Mouse (Mus musculus) liver, embryonic 12.5 days (tissue): Measurements from ENCODE around the gene Bloc1s5. TPM values are rescaled to one million over a fixed set of nuclear protein-coding genes. Genes with fewer than 3 reads are reported as not detected.

ENCODE experiments used
- ATAC-seq: fragments of 200-750 bp; cut with Nextera tagmentation; 2 replicates; pipeline ENCODE4 v1.8.0; 2017; ENCODE audit warnings: moderate number of reproducible peaks, mild to moderate bottlenecking, moderate library complexity
- H3K27ac ChIP-seq: fragments of 300-500 bp; sonication (generic); 2 replicates; pipeline ENCODE4 v1.5.1; 2016; ENCODE audit warnings: mild to moderate bottlenecking
- H3K27me3 ChIP-seq: fragments of 300-500 bp; sonication (generic); replicated peaks from 2 replicates; pipeline ENCODE4 v1.6.1; 2016; ENCODE audit warnings: mild to moderate bottlenecking, moderate library complexity
- H3K36me3 ChIP-seq: fragments of 300-500 bp; sonication (generic); 2 replicates; pipeline ENCODE4 v1.6.1; 2016; ENCODE audit warnings: mild to moderate bottlenecking, moderate library complexity
- H3K4me1 ChIP-seq: fragments of 300-500 bp; sonication (generic); 2 replicates; pipeline ENCODE4 v1.6.1; 2016
- H3K4me2 ChIP-seq: fragments of 300-500 bp; sonication (generic); 2 replicates; pipeline ENCODE4 v1.6.1; 2016; ENCODE audit warnings: mild to moderate bottlenecking, moderate library complexity
- H3K4me3 ChIP-seq: fragments of 300-500 bp; sonication (generic); 2 replicates; pipeline ENCODE4 v1.5.1; 2016; ENCODE audit warnings: mild to moderate bottlenecking, moderate library complexity
- H3K9ac ChIP-seq: fragments of 300-500 bp; sonication (generic); 2 replicates; pipeline ENCODE4 v1.6.1; 2016; ENCODE audit warnings: mild to moderate bottlenecking, moderate library complexity
- H3K9me3 ChIP-seq: fragments of 300-500 bp; sonication (generic); replicated peaks from 2 replicates; pipeline ENCODE4 v1.6.1; 2016; ENCODE audit warnings: mild to moderate bottlenecking, moderate library complexity
- WGBS: fragments of 180-500 bp; shearing (Covaris S2); methylation state at CpG from one replicate; pipeline ENCODE4 v1.1.7; 2016; ENCODE audit not compliant: insufficient replicate concordance; 5-methylcytosine and 5-hydroxymethylcytosine counted together
- polyA plus RNA-seq: library from polyadenylated mRNA; unstranded; fragments of >200 nt; fragmentation: Nextera tagmentation; extraction: Ambion mirVana; gene quantifications from 2 replicates; pipeline ENCODE4 v1.2.1, GENCODE M21; 2016

Gene Bloc1s5
- polyA plus RNA-seq, 1 experiment from 2014 or later = 16.4 TPM

GRCm38 (mm10) chr13:38615656-38616055, 19.3 kb downstream of the Bloc1s5 start:
- 23% methylated on average over 5 of the region's 5 CpGs for WGBS
- H3K4me3 ChIP-seq = no peak overlapping the region
- no peaks in the 10 kb centered on the region for H3K27me3 ChIP-seq
- no peaks in the 10 kb centered on the region for H3K9me3 ChIP-seq
- peaks cover 54% of the 10 kb centered on the region for H3K4me1 ChIP-seq
- H3K36me3 ChIP-seq = peaks cover 34% of the 10 kb centered on the region
- H3K4me2 ChIP-seq = peak overlapping the region; percentile 18; the same call in 1 of the 2 replicates
- H3K9ac ChIP-seq = peak overlapping the region; percentile 25
- peak overlapping the region; percentile 43; the same call in 1 of the 2 replicates for H3K27ac ChIP-seq
- ATAC-seq = peak; percentile 75

DNA sequence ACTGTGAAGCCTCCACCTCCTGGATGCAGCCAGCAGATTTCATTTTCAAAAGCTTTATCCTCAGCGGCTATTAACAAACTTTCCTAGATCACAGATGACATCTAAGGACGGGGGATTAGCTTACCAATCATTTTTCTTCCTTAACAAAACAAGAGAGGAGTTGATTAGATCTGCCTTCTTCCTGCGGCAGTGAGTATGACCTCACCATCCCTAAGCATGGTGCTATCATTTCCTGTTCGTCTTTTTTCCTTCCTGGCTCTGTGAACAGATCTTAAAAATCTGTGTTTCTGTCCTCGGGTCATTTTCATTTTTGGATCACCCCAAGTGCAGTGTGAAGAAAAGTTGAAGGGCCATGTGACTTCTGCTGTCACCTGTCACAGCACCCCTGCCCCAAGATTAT, 20.6 kb downstream of the Bloc1s5 start:
- Histone ChIP-seq H3K27me3 (no peaks in the 10 kb centered on the region), H3K27ac (peak overlapping the region; percentile 30), H3K9ac (peak overlapping the region; percentile 25), H3K4me1 (peaks cover 54% of the 10 kb centered on the region), H3K9me3 (no peaks in the 10 kb centered on the region), H3K4me2 (peak overlapping the region; percentile 44), H3K4me3 (no peak overlapping the region), H3K36me3 (peaks cover 40% of the 10 kb centered on the region)
- 29% methylated on average over 5 of the region's 5 CpGs for WGBS
- ATAC-seq = no peak

DNA sequence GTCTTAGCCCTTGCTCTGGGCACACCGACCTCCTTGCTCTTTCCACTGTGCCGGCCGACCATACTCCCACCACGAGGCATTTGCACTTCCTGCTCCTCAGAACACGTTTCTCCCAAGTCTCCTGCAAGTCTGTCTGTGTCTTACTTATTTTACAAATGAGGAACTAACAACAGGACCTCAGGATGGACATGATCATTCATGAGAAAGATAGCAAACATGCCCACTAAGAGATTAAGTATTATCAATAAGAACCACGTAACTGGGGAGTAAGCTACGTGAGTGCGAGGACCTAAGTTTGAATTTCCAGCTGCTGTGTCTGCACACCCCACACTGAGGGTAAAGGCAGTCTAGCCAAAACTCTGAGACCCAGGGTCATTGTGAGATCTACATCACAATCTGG, 21.3 kb downstream of the Bloc1s5 start:
- peak; percentile 44; the same call in 1 of the 2 replicates for ATAC-seq
- Histone ChIP-seq H3K4me3 (no peak overlapping the region), H3K9ac (peak overlapping the region; percentile 25), H3K4me1 (peaks cover 54% of the 10 kb centered on the region), H3K27me3 (no peaks in the 10 kb centered on the region), H3K4me2 (peak overlapping the region; percentile 44), H3K9me3 (no peaks in the 10 kb centered on the region), H3K27ac (peak overlapping the region; percentile 59), H3K36me3 (peaks cover 33% of the 10 kb centered on the region)
- WGBS = 23% methylated on average over 8 of the region's 8 CpGs

DNA sequence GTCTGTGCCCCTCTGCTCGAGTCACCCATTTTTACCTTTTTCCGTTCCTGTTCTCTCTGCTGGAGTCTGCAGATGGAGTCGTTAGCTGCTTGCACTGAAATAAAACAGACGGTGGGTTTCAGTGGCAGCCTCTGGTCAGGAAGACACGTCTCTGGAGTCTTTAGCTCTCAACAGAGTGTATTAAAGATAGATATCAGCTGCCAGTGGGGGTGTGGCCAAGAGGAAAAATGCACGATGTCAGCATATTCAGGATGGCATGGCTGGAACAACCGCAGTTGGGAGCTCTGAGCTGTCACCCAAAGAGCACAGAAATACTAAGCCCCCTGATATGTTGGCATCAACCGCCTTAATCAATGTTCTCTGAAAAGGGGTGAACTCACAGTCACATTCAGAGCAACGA, 22.3 kb downstream of the Bloc1s5 start:
- peaks cover 31% of the 10 kb centered on the region for H3K36me3 ChIP-seq
- no peaks in the 10 kb centered on the region for H3K9me3 ChIP-seq
- H3K4me1 ChIP-seq = peaks cover 50% of the 10 kb centered on the region
- no peaks in the 10 kb centered on the region for H3K27me3 ChIP-seq
- H3K27ac ChIP-seq = no peak overlapping the region
- no peak for ATAC-seq
- no peak overlapping the region for H3K4me3 ChIP-seq
- WGBS = 80% methylated on average over 9 of the region's 9 CpGs
- H3K4me2 ChIP-seq = no peak overlapping the region
- no peak overlapping the region for H3K9ac ChIP-seq

- no peak for ATAC-seq
- Histone ChIP-seq H3K27me3 (no peaks in the 10 kb centered on the region), H3K9ac (no peak overlapping the region), H3K27ac (no peak overlapping the region), H3K4me2 (no peak overlapping the region), H3K9me3 (no peaks in the 10 kb centered on the region), H3K36me3 (peaks cover 31% of the 10 kb centered on the region), H3K4me1 (peaks cover 50% of the 10 kb centered on the region), H3K4me3 (no peak overlapping the region)
- WGBS = 91% methylated on average over 4 of the region's 4 CpGs
Observed at GRCm38 (mm10) chr13:38612179-38612578, 22.7 kb downstream of the Bloc1s5 start.

- no peak overlapping the region for H3K27ac ChIP-seq
- H3K36me3 ChIP-seq = peaks cover 31% of the 10 kb centered on the region
- no peak overlapping the region for H3K4me3 ChIP-seq
- no peak for ATAC-seq
- H3K9me3 ChIP-seq = no peaks in the 10 kb centered on the region
- 77% methylated on average over 6 of the region's 6 CpGs for WGBS
- H3K4me2 ChIP-seq = no peak overlapping the region
- H3K9ac ChIP-seq = no peak overlapping the region
- no peaks in the 10 kb centered on the region for H3K27me3 ChIP-seq
- H3K4me1 ChIP-seq = peaks cover 48% of the 10 kb centered on the region
Observed at GRCm38 (mm10) chr13:38610336-38610735, 24.6 kb downstream of the Bloc1s5 start.

DNA sequence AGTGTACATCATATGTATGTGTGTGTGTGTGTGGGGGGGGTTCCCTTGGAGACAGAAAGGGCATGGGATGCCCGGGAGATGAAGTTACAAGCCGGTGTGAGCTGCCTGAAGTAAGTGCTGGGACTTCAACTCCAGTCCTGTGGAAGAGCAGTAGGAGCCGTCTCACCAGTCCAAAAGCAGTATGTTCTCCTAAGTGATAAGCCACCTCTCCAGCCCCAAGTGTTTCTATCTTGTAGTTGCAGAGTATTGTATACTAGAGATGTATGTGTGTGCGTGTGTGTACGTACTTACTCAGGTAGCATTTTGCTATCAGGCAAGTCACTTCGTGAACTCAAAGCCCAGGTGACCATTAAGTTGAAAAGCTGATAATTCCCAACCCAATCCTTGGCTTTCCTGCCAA, 27.8 kb downstream of the Bloc1s5 start:
- ATAC-seq = peak; percentile 70; the same call in 1 of the 2 replicates
- WGBS = 65% methylated on average over 6 of the region's 6 CpGs

DNA sequence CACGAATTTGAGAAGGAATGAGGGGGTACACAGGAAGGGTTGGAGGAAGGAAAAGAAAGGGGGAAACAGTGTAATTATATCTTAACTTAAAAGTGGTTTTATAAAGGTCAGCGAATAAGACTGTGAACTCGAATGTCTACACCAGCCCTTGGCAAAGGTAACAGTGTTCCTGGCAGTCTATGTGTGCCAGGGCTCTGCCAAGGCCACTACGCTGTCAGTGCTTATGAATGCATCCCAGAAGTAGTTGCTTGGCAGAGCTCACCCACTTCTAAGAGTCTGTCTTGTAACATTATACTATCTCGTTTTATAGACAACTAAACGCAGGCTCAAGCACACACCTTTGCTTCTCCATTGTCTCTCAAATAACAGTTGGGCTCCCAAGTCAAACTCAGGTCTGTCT, 29.6 kb downstream of the Bloc1s5 start:
- H3K4me2 ChIP-seq = no peak overlapping the region
- no peaks in the 10 kb centered on the region for H3K27me3 ChIP-seq
- WGBS = 78% methylated on average over 6 of the region's 6 CpGs
- ATAC-seq = no peak
- peaks cover 20% of the 10 kb centered on the region for H3K36me3 ChIP-seq
- no peak overlapping the region for H3K4me3 ChIP-seq
- H3K4me1 ChIP-seq = peaks cover 27% of the 10 kb centered on the region
- no peak overlapping the region for H3K27ac ChIP-seq
- H3K9me3 ChIP-seq = no peaks in the 10 kb centered on the region
- H3K9ac ChIP-seq = no peak overlapping the region

More for the DNA sequence above, 27.8 kb downstream of the Bloc1s5 start:
- H3K9ac ChIP-seq = no peak overlapping the region
- H3K4me3 ChIP-seq = no peak overlapping the region
- peaks cover 21% of the 10 kb centered on the region for H3K4me1 ChIP-seq
- no peaks in the 10 kb centered on the region for H3K9me3 ChIP-seq
- no peak overlapping the region for H3K27ac ChIP-seq
- H3K27me3 ChIP-seq = no peaks in the 10 kb centered on the region
- peaks cover 30% of the 10 kb centered on the region for H3K36me3 ChIP-seq
- H3K4me2 ChIP-seq = no peak overlapping the region

- Histone ChIP-seq H3K36me3 (peaks cover 26% of the 10 kb centered on the region), H3K4me3 (no peak overlapping the region), H3K9ac (no peak overlapping the region), H3K27me3 (no peaks in the 10 kb centered on the region), H3K4me2 (no peak overlapping the region), H3K4me1 (peaks cover 28% of the 10 kb centered on the region), H3K27ac (no peak overlapping the region), H3K9me3 (no peaks in the 10 kb centered on the region)
- 85% methylated on average over 13 of the region's 13 CpGs for WGBS
- ATAC-seq = no peak
Observed at GRCm38 (mm10) chr13:38602966-38603365, 31.9 kb downstream of the Bloc1s5 start.

GRCm38 (mm10) chr13:38602243-38602832, 32.6 kb downstream of the Bloc1s5 start:
- Histone ChIP-seq H3K27ac (no peak overlapping the region), H3K4me2 (no peak overlapping the region), H3K27me3 (no peaks in the 10 kb centered on the region), H3K9me3 (no peaks in the 10 kb centered on the region), H3K4me1 (peaks cover 25% of the 10 kb centered on the region), H3K4me3 (no peak overlapping the region), H3K36me3 (peaks cover 26% of the 10 kb centered on the region), H3K9ac (no peak overlapping the region)
- no peak for ATAC-seq
- WGBS = 79% methylated on average over 17 of the region's 17 CpGs

DNA sequence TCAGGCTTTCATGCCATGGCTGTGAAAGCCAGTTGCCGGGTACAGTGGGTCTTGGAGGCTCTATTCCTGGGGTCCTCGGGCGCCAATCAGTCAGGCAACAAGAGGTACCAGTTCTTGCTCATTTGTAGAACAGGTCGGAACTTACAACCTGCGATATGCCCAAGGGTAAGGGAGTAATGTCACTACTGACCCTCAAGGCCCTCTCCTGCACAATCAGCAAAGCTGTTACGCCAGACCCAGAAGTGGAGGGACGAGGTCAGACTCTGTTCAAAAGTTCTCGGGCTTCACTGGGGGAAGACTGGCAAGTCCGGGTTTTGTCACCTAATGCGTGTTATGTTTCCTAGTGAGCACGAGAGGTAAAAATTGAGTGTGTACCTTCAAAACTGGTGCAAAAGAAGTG, 34.1 kb downstream of the Bloc1s5 start:
- WGBS = 81% methylated on average over 11 of the region's 11 CpGs

GRCm38 (mm10) chr13:38597076-38597475, 37.8 kb downstream of the Bloc1s5 start:
- no peaks in the 10 kb centered on the region for H3K27me3 ChIP-seq
- H3K9me3 ChIP-seq = no peaks in the 10 kb centered on the region
- H3K4me1 ChIP-seq = peaks cover 7% of the 10 kb centered on the region; the same call in 1 of the 2 replicates
- ATAC-seq = no peak
- no peak overlapping the region for H3K4me2 ChIP-seq
- H3K4me3 ChIP-seq = no peak overlapping the region
- H3K27ac ChIP-seq = no peak overlapping the region
- H3K9ac ChIP-seq = no peak overlapping the region
- 61% methylated on average over 3 of the region's 3 CpGs for WGBS
- H3K36me3 ChIP-seq = peaks cover 10% of the 10 kb centered on the region; the same call in 1 of the 2 replicates

More for the DNA sequence above, 34.1 kb downstream of the Bloc1s5 start:
- Histone ChIP-seq H3K9ac (no peak overlapping the region), H3K9me3 (no peaks in the 10 kb centered on the region), H3K27me3 (no peaks in the 10 kb centered on the region), H3K4me1 (peaks cover 11% of the 10 kb centered on the region), H3K4me3 (no peak overlapping the region), H3K36me3 (peaks cover 26% of the 10 kb centered on the region), H3K27ac (no peak overlapping the region), H3K4me2 (no peak overlapping the region)
- ATAC-seq = no peak

- no peak overlapping the region for H3K4me2 ChIP-seq
- H3K27me3 ChIP-seq = no peaks in the 10 kb centered on the region
- H3K36me3 ChIP-seq = peaks cover 9% of the 10 kb centered on the region; the same call in 1 of the 2 replicates
- H3K4me1 ChIP-seq = peaks cover 7% of the 10 kb centered on the region; the same call in 1 of the 2 replicates
- no peaks in the 10 kb centered on the region for H3K9me3 ChIP-seq
- WGBS = 73% methylated on average over 4 of the region's 4 CpGs
- no peak overlapping the region for H3K4me3 ChIP-seq
- H3K9ac ChIP-seq = no peak overlapping the region
- no peak overlapping the region for H3K27ac ChIP-seq
- no peak for ATAC-seq
Observed at GRCm38 (mm10) chr13:38596461-38596860, 38.4 kb downstream of the Bloc1s5 start.
